Mouse (Mus musculus): ENCODE measurements around the gene Rb1. TPM values are rescaled to one million over a fixed set of nuclear protein-coding genes. Genes with fewer than 3 reads are reported as not detected.

Gene Rb1
- polyA plus RNA-seq, 1 experiment from 2014 or later, result 21.8 TPM

GRCm38 (mm10) chr14:73250056-73250455 lies 75.6 kb downstream of the Rb1 start:
- Histone ChIP-seq H3K4me1 (replicated peaks; ENCODE audit: control insufficient read depth, insufficient read depth, low read length) (no peaks in the 10 kb centered on the region), H3K9ac (ENCODE audit: low read length) (no peak overlapping the region), H3K27me3 (replicated peaks; ENCODE audit: control insufficient read depth, insufficient read depth, low read length) (no peaks in the 10 kb centered on the region), H3K36me3 (ENCODE audit: control insufficient read depth, insufficient read depth, low read length) (no peaks in the 10 kb centered on the region), H3K4me2 (ENCODE audit: low read length) (no peak overlapping the region), H3K27ac (ENCODE audit: low read depth) (no peak overlapping the region), H3K9me3 (ENCODE audit: control insufficient read depth, low read length) (no peaks in the 10 kb centered on the region), H3K4me3 (ENCODE audit: low read depth, low read length) (no peak overlapping the region)
- ATAC-seq (replicated peaks; ENCODE audit: low FRiP score, low TSS enrichment, low read depth) (no peak), DNase-seq (ENCODE audit: low spot score) (no peak)
- 89% methylated on average over 2 of the region's 2 CpGs for whole genome bisulfite sequencing

- Histone ChIP-seq H3K4me2 (ENCODE audit: low read length) (no peak overlapping the region), H3K4me3 (ENCODE audit: low read depth, low read length) (no peak overlapping the region), H3K27ac (ENCODE audit: low read depth) (no peak overlapping the region), H3K36me3 (ENCODE audit: control insufficient read depth, insufficient read depth, low read length) (peaks cover 11% of the 10 kb centered on the region; the same call in 1 of the 2 replicates), H3K9ac (ENCODE audit: low read length) (no peak overlapping the region), H3K27me3 (replicated peaks; ENCODE audit: control insufficient read depth, insufficient read depth, low read length) (no peaks in the 10 kb centered on the region), H3K9me3 (ENCODE audit: control insufficient read depth, low read length) (no peaks in the 10 kb centered on the region), H3K4me1 (replicated peaks; ENCODE audit: control insufficient read depth, insufficient read depth, low read length) (no peaks in the 10 kb centered on the region)
- DNase-seq (ENCODE audit: low spot score) (no peak), ATAC-seq (replicated peaks; ENCODE audit: low FRiP score, low TSS enrichment, low read depth) (no peak)
- 98% methylated on average over 2 of the region's 2 CpGs for WGBS
These were observed 81.5 kb downstream of the Rb1 start for GRCm38 (mm10) chr14:73244061-73244597.

- peak overlapping the region; percentile 58 for H3K4me2 ChIP-seq (ENCODE audit: low read length)
- peaks cover 6% of the 10 kb centered on the region; the same call in 1 of the 2 replicates for H3K4me1 ChIP-seq (replicated peaks; ENCODE audit: control insufficient read depth, insufficient read depth, low read length)
- no peaks in the 10 kb centered on the region for H3K9me3 ChIP-seq (ENCODE audit: control insufficient read depth, low read length)
- DNase-seq (ENCODE audit: low spot score) (no peak), ATAC-seq (replicated peaks; ENCODE audit: low FRiP score, low TSS enrichment, low read depth) (no peak)
- WGBS, result 31% methylated on average over 3 of the region's 3 CpGs
- H3K9ac ChIP-seq (ENCODE audit: low read length), result 0 out of 2 replicates have a peak overlapping the region, but pooled peaks have one; percentile 40
- peaks cover 11% of the 10 kb centered on the region; the same call in 1 of the 2 replicates for H3K36me3 ChIP-seq (ENCODE audit: control insufficient read depth, insufficient read depth, low read length)
- H3K4me3 ChIP-seq (ENCODE audit: low read depth, low read length), result peak overlapping the region; percentile 81
- H3K27me3 ChIP-seq (replicated peaks; ENCODE audit: control insufficient read depth, insufficient read depth, low read length), result no peaks in the 10 kb centered on the region
- no peak overlapping the region for H3K27ac ChIP-seq (ENCODE audit: low read depth)
These were observed 85.8 kb downstream of the Rb1 start for GRCm38 (mm10) chr14:73239857-73240256.

GRCm38 (mm10) chr14:73239291-73239690 lies 86.3 kb downstream of the Rb1 start:
- ATAC-seq (replicated peaks; ENCODE audit: low FRiP score, low TSS enrichment, low read depth), result no peak
- Histone ChIP-seq H3K27ac (ENCODE audit: low read depth) (peak overlapping the region; percentile 92), H3K4me3 (ENCODE audit: low read depth, low read length) (peak overlapping the region; percentile 81), H3K4me1 (replicated peaks; ENCODE audit: control insufficient read depth, insufficient read depth, low read length) (peaks cover 11% of the 10 kb centered on the region), H3K9me3 (ENCODE audit: control insufficient read depth, low read length) (no peaks in the 10 kb centered on the region), H3K27me3 (replicated peaks; ENCODE audit: control insufficient read depth, insufficient read depth, low read length) (no peaks in the 10 kb centered on the region), H3K4me2 (ENCODE audit: low read length) (peak overlapping the region; percentile 58), H3K36me3 (ENCODE audit: control insufficient read depth, insufficient read depth, low read length) (peaks cover 11% of the 10 kb centered on the region; the same call in 1 of the 2 replicates), H3K9ac (ENCODE audit: low read length) (peak overlapping the region; percentile 84)
- WGBS, result 0% methylated on average over 6 of the region's 6 CpGs
- peak; percentile 67 for DNase-seq (ENCODE audit: low spot score)

DNA sequence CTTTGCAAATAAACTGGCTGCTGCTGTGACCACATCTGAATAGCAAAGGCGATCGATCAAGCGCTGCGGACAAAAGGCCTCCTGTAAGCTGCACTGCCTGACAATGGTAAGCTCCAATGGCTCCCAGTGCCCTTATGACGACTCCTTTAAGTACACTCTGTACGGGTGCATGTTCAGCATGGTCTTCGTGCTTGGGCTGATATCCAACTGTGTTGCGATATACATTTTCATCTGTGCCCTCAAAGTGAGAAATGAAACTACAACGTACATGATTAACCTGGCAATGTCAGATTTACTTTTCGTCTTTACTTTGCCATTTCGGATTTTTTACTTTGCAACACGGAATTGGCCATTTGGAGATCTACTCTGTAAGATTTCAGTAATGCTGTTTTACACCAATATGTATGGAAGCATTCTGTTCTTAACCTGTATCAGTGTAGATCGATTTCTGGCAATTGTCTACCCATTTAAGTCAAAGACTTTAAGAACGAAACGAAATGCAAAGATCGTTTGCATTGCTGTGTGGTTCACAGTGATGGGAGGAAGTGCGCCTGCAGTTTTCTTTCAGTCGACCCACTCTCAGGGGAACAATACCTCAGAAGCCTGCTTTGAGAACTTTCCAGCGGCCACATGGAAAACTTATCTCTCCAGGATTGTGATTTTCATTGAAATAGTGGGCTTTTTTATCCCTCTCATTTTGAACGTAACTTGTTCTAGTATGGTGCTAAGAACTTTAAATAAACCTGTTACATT lies 86.9 kb downstream of the Rb1 start:
- DNase-seq (ENCODE audit: low spot score), result peak; percentile 86
- peak overlapping the region; percentile 92 for H3K27ac ChIP-seq (ENCODE audit: low read depth)
- H3K9ac ChIP-seq (ENCODE audit: low read length), result peak overlapping the region; percentile 84
- H3K4me3 ChIP-seq (ENCODE audit: low read depth, low read length), result peak overlapping the region; percentile 81
- H3K9me3 ChIP-seq (ENCODE audit: control insufficient read depth, low read length), result no peaks in the 10 kb centered on the region
- H3K27me3 ChIP-seq (replicated peaks; ENCODE audit: control insufficient read depth, insufficient read depth, low read length), result no peaks in the 10 kb centered on the region
- peak; percentile 79 for ATAC-seq (replicated peaks; ENCODE audit: low FRiP score, low TSS enrichment, low read depth)
- peaks cover 11% of the 10 kb centered on the region; the same call in 1 of the 2 replicates for H3K36me3 ChIP-seq (ENCODE audit: control insufficient read depth, insufficient read depth, low read length)
- H3K4me1 ChIP-seq (replicated peaks; ENCODE audit: control insufficient read depth, insufficient read depth, low read length), result peaks cover 14% of the 10 kb centered on the region
- H3K4me2 ChIP-seq (ENCODE audit: low read length), result peak overlapping the region; percentile 58
- under 1% methylated on average over 20 of the region's 20 CpGs for WGBS

- Histone ChIP-seq H3K4me3 (ENCODE audit: low read depth, low read length) (peak within 1 kb of the TSS; percentile 81), H3K27me3 (replicated peaks; ENCODE audit: control insufficient read depth, insufficient read depth, low read length) (no peaks in the 10 kb centered on the region), H3K9ac (ENCODE audit: low read length) (peak within 1 kb of the TSS; percentile 84), H3K9me3 (ENCODE audit: control insufficient read depth, low read length) (no peaks in the 10 kb centered on the region), H3K4me1 (replicated peaks; ENCODE audit: control insufficient read depth, insufficient read depth, low read length) (peaks cover 14% of the 10 kb centered on the region), H3K4me2 (ENCODE audit: low read length) (peak within 1 kb of the TSS; percentile 58), H3K27ac (ENCODE audit: low read depth) (peak within 1 kb of the TSS; percentile 92), H3K36me3 (ENCODE audit: control insufficient read depth, insufficient read depth, low read length) (peaks cover 11% of the 10 kb centered on the region; the same call in 1 of the 2 replicates)
- ATAC-seq (replicated peaks; ENCODE audit: low FRiP score, low TSS enrichment, low read depth) (peak; percentile 91), DNase-seq (ENCODE audit: low spot score) (peak; percentile 91)
- 0% methylated on average over 19 of the region's 19 CpGs for WGBS
These were observed 87.7 kb downstream of the Rb1 start, which contains the start of gene Lpar6 for GRCm38 (mm10) chr14:73237848-73238321. TSS of gene Lpar6 (plus strand) at chr14:73237895.

DNA sequence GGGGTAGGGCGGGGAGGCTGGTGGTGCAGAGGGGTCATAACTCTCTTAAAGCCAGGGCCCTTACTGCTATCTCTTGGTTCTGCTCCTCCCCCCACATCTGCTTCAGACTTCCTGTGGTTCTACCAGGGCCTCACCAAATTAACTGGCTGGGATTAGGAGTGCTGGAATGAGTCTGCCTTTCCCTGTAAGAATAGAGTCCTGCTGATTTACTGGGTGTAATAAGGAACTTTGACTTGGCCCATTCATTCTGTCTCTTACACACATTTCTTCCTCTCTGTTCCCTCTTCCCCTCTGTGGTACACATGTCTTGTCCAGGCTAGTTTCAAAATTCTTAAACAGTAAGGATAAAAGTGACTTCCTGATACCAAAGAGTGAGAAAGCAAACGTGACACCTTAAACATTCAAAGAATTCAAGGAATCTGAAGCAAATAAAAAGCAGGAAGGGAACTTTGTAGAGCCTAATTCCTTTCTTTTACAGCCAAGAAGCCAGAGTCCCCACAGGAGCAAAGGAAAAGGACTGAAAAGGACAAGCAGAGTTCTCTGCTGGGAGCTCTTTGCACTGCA lies 91.1 kb downstream of the Rb1 start:
- H3K27ac ChIP-seq (ENCODE audit: low read depth), result peak overlapping the region; percentile 66
- peaks cover 18% of the 10 kb centered on the region for H3K4me1 ChIP-seq (replicated peaks; ENCODE audit: control insufficient read depth, insufficient read depth, low read length)
- H3K9ac ChIP-seq (ENCODE audit: low read length), result no peak overlapping the region
- ATAC-seq (replicated peaks; ENCODE audit: low FRiP score, low TSS enrichment, low read depth) (no peak), DNase-seq (ENCODE audit: low spot score) (no peak)
- H3K27me3 ChIP-seq (replicated peaks; ENCODE audit: control insufficient read depth, insufficient read depth, low read length), result no peaks in the 10 kb centered on the region
- no peaks in the 10 kb centered on the region for H3K9me3 ChIP-seq (ENCODE audit: control insufficient read depth, low read length)
- H3K4me2 ChIP-seq (ENCODE audit: low read length), result no peak overlapping the region
- H3K4me3 ChIP-seq (ENCODE audit: low read depth, low read length), result no peak overlapping the region
- whole genome bisulfite sequencing, result 19% methylated on average over 2 of the region's 2 CpGs
- no peaks in the 10 kb centered on the region for H3K36me3 ChIP-seq (ENCODE audit: control insufficient read depth, insufficient read depth, low read length)

- ATAC-seq (replicated peaks; ENCODE audit: low FRiP score, low TSS enrichment, low read depth), result no peak
- DNase-seq (ENCODE audit: low spot score), result no peak
- Histone ChIP-seq H3K4me1 (replicated peaks; ENCODE audit: control insufficient read depth, insufficient read depth, low read length) (peaks cover 18% of the 10 kb centered on the region), H3K27me3 (replicated peaks; ENCODE audit: control insufficient read depth, insufficient read depth, low read length) (no peaks in the 10 kb centered on the region), H3K9ac (ENCODE audit: low read length) (no peak overlapping the region), H3K4me2 (ENCODE audit: low read length) (no peak overlapping the region), H3K36me3 (ENCODE audit: control insufficient read depth, insufficient read depth, low read length) (no peaks in the 10 kb centered on the region), H3K9me3 (ENCODE audit: control insufficient read depth, low read length) (no peaks in the 10 kb centered on the region), H3K27ac (ENCODE audit: low read depth) (peak overlapping the region; percentile 12; the same call in 1 of the 2 replicates), H3K4me3 (ENCODE audit: low read depth, low read length) (no peak overlapping the region)
- WGBS, result 23% methylated on average over 5 of the region's 5 CpGs
These were observed 94.2 kb downstream of the Rb1 start for GRCm38 (mm10) chr14:73231286-73231982.
